Mouse (Mus musculus): ENCODE measurements around the gene Ica1. TPM values are rescaled to one million over a fixed set of nuclear protein-coding genes. Genes with fewer than 3 reads are reported as not detected.
A peak's percentile ranks its signal among the peaks of the same experiment; 100 is the strongest.

Gene Ica1
- polyA plus RNA-seq, 1 experiment, result 37.8 TPM

- DNase-seq, result peak; percentile 77 to 83
- peak overlapping the region; percentile 65 for H3K4me3 ChIP-seq (replicated peaks; ENCODE audit: insufficient read depth, low read depth, low read length)
- H3K27me3 ChIP-seq (ENCODE audit: control insufficient read depth, insufficient read depth, low read length), result no peaks in the 10 kb centered on the region
- H3K27ac ChIP-seq (ENCODE audit: insufficient read depth, low read length), result peak overlapping the region; percentile 40; the same call in 1 of the 2 replicates
- no peak for TF ChIP-seq CTCF (IDR thresholded peaks at IDR 0.05; ENCODE audit: borderline replicate concordance, insufficient read depth, low read depth, low read length)
- peak; percentile 31; the same call in 1 of the 2 replicates for TF ChIP-seq POLR2A (IDR thresholded peaks at IDR 0.05; ENCODE audit: borderline replicate concordance, insufficient read depth, low read length)
- no peaks in the 10 kb centered on the region for H3K4me1 ChIP-seq (ENCODE audit: control insufficient read depth, insufficient read depth, low read length)
- WGBS, result 2% methylated on average over 58 of the region's 69 CpGs
These were observed 635 bp downstream of the Ica1 start for GRCm38 (mm10) chr6:8777411-8778295.

- no peak for TF ChIP-seq CTCF (IDR thresholded peaks at IDR 0.05; ENCODE audit: borderline replicate concordance, insufficient read depth, low read depth, low read length)
- no peak for TF ChIP-seq POLR2A (IDR thresholded peaks at IDR 0.05; ENCODE audit: borderline replicate concordance, insufficient read depth, low read length)
- 89% methylated on average over 7 of the region's 7 CpGs for WGBS
- Histone ChIP-seq H3K4me3 (replicated peaks; ENCODE audit: insufficient read depth, low read depth, low read length) (no peak overlapping the region), H3K27me3 (ENCODE audit: control insufficient read depth, insufficient read depth, low read length) (no peaks in the 10 kb centered on the region), H3K27ac (ENCODE audit: insufficient read depth, low read length) (no peak overlapping the region), H3K4me1 (ENCODE audit: control insufficient read depth, insufficient read depth, low read length) (no peaks in the 10 kb centered on the region; the same call in 1 of the 2 replicates)
- no peak for DNase-seq
These were observed 6.7 kb downstream of the Ica1 start for GRCm38 (mm10) chr6:8771539-8771938.

GRCm38 (mm10) chr6:8770341-8770740 lies 7.9 kb downstream of the Ica1 start:
- Histone ChIP-seq H3K4me3 (replicated peaks; ENCODE audit: insufficient read depth, low read depth, low read length) (no peak overlapping the region), H3K4me1 (ENCODE audit: control insufficient read depth, insufficient read depth, low read length) (no peaks in the 10 kb centered on the region; the same call in 1 of the 2 replicates), H3K27ac (ENCODE audit: insufficient read depth, low read length) (no peak overlapping the region), H3K27me3 (ENCODE audit: control insufficient read depth, insufficient read depth, low read length) (no peaks in the 10 kb centered on the region)
- TF ChIP-seq POLR2A (IDR thresholded peaks at IDR 0.05; ENCODE audit: borderline replicate concordance, insufficient read depth, low read length), result no peak
- WGBS, result 80% methylated on average over 10 of the region's 10 CpGs
- DNase-seq, result no peak

- Histone ChIP-seq H3K27me3 (ENCODE audit: control insufficient read depth, insufficient read depth, low read length) (no peaks in the 10 kb centered on the region), H3K27ac (ENCODE audit: insufficient read depth, low read length) (no peak overlapping the region), H3K4me3 (replicated peaks; ENCODE audit: insufficient read depth, low read depth, low read length) (no peak overlapping the region), H3K4me1 (ENCODE audit: control insufficient read depth, insufficient read depth, low read length) (no peaks in the 10 kb centered on the region; the same call in 1 of the 2 replicates)
- WGBS, result 67% methylated on average over 6 of the region's 6 CpGs
- DNase-seq, result no peak
- TF ChIP-seq POLR2A (IDR thresholded peaks at IDR 0.05; ENCODE audit: borderline replicate concordance, insufficient read depth, low read length) (no peak), CTCF (IDR thresholded peaks at IDR 0.05; ENCODE audit: borderline replicate concordance, insufficient read depth, low read depth, low read length) (no peak)
These were observed 8.5 kb downstream of the Ica1 start for GRCm38 (mm10) chr6:8769803-8770202.

- H3K4me3 ChIP-seq (replicated peaks; ENCODE audit: insufficient read depth, low read depth, low read length), result no peak overlapping the region
- H3K4me1 ChIP-seq (ENCODE audit: control insufficient read depth, insufficient read depth, low read length), result no peaks in the 10 kb centered on the region; the same call in 1 of the 2 replicates
- 95% methylated on average over 5 of the region's 5 CpGs for WGBS
- H3K27me3 ChIP-seq (ENCODE audit: control insufficient read depth, insufficient read depth, low read length), result no peaks in the 10 kb centered on the region
- no peak overlapping the region for H3K27ac ChIP-seq (ENCODE audit: insufficient read depth, low read length)
- TF ChIP-seq CTCF (IDR thresholded peaks at IDR 0.05; ENCODE audit: borderline replicate concordance, insufficient read depth, low read depth, low read length) (no peak), POLR2A (IDR thresholded peaks at IDR 0.05; ENCODE audit: borderline replicate concordance, insufficient read depth, low read length) (no peak)
- no peak for DNase-seq
These were observed 11.6 kb downstream of the Ica1 start for GRCm38 (mm10) chr6:8766652-8767051.

GRCm38 (mm10) chr6:8765801-8766200 lies 12.5 kb downstream of the Ica1 start:
- Histone ChIP-seq H3K4me3 (replicated peaks; ENCODE audit: insufficient read depth, low read depth, low read length) (no peak overlapping the region), H3K27ac (ENCODE audit: insufficient read depth, low read length) (no peak overlapping the region), H3K27me3 (ENCODE audit: control insufficient read depth, insufficient read depth, low read length) (no peaks in the 10 kb centered on the region), H3K4me1 (ENCODE audit: control insufficient read depth, insufficient read depth, low read length) (no peaks in the 10 kb centered on the region; the same call in 1 of the 2 replicates)
- DNase-seq, result no peak
- TF ChIP-seq POLR2A (IDR thresholded peaks at IDR 0.05; ENCODE audit: borderline replicate concordance, insufficient read depth, low read length) (no peak), CTCF (IDR thresholded peaks at IDR 0.05; ENCODE audit: borderline replicate concordance, insufficient read depth, low read depth, low read length) (no peak)
- WGBS, result 91% methylated on average over 3 of the region's 3 CpGs

GRCm38 (mm10) chr6:8765064-8765463 lies 13.2 kb downstream of the Ica1 start:
- 83% methylated on average over 1 of the region's 1 CpGs for WGBS
- Histone ChIP-seq H3K4me3 (replicated peaks; ENCODE audit: insufficient read depth, low read depth, low read length) (no peak overlapping the region), H3K4me1 (ENCODE audit: control insufficient read depth, insufficient read depth, low read length) (no peaks in the 10 kb centered on the region), H3K27me3 (ENCODE audit: control insufficient read depth, insufficient read depth, low read length) (no peaks in the 10 kb centered on the region), H3K27ac (ENCODE audit: insufficient read depth, low read length) (no peak overlapping the region)
- TF ChIP-seq POLR2A (IDR thresholded peaks at IDR 0.05; ENCODE audit: borderline replicate concordance, insufficient read depth, low read length) (no peak), CTCF (IDR thresholded peaks at IDR 0.05; ENCODE audit: borderline replicate concordance, insufficient read depth, low read depth, low read length) (no peak)
- no peak for DNase-seq

- no peak overlapping the region for H3K4me3 ChIP-seq (replicated peaks; ENCODE audit: insufficient read depth, low read depth, low read length)
- H3K27me3 ChIP-seq (ENCODE audit: control insufficient read depth, insufficient read depth, low read length), result no peaks in the 10 kb centered on the region
- no peak for DNase-seq
- H3K4me1 ChIP-seq (ENCODE audit: control insufficient read depth, insufficient read depth, low read length), result no peaks in the 10 kb centered on the region
- 64% methylated on average over 5 of the region's 5 CpGs for WGBS
- H3K27ac ChIP-seq (ENCODE audit: insufficient read depth, low read length), result no peak overlapping the region
- TF ChIP-seq CTCF (IDR thresholded peaks at IDR 0.05; ENCODE audit: borderline replicate concordance, insufficient read depth, low read depth, low read length), result no peak
- TF ChIP-seq POLR2A (IDR thresholded peaks at IDR 0.05; ENCODE audit: borderline replicate concordance, insufficient read depth, low read length), result no peak
These were observed 17.5 kb downstream of the Ica1 start for GRCm38 (mm10) chr6:8760708-8761294.

Measured in cerebellum, adult 2 months (tissue).